Mouse (Mus musculus): ENCODE measurements around the gene Esr2. TPM values are rescaled to one million over a fixed set of nuclear protein-coding genes. Genes with fewer than 3 reads are reported as not detected.

Esr2 gene
- polyA plus RNA-seq, 1 experiment: 2.6 TPM

DNA sequence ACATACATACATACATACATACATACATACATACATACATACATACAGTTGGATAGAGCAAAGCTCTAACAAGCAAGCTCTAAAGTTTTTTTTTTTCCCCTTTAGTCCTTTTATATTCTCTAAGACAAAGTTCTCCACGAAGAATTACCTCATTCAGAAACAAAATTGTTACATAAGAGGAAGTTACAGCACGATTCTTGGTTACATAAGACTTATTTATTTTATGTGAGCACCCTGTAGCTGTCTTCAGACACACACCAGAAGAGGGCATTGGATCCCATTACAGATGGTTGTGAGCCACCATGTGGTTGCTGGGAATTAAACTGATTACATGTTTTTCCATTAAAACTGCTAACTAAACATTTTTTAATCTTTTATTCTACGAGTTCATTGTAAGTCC lies 17.5 kb upstream of the Esr2 start:
- no peak overlapping the region for H3K4me3 ChIP-seq (replicated peaks; ENCODE audit: extremely low read depth, low read depth, low read length)
- WGBS: 22% methylated on average over 3 of the region's 3 CpGs

DNA sequence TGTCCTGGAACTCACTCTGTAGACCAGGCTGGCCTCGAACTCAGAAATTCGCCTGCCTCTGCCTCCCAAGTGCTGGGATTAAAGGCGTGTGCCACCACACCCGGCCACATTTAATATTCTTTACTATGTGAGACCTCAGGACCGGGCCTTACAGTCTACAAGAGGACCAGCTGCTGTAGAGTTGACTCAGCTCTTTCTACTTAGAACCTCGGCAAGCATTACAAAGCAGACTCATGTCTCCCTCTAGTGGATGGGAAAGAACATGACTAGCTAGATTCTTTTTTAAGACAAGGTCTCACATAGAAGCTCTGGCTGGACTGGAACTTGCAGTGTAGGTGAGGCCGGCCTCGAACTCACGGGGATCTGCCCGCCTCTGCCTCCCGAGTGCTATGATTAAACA lies 13.9 kb upstream of the Esr2 start:
- WGBS: 45% methylated on average over 11 of the region's 11 CpGs
- Histone ChIP-seq H3K4me3 (replicated peaks; ENCODE audit: extremely low read depth, low read depth, low read length) (no peak overlapping the region), H3K4me1 (ENCODE audit: control insufficient read depth, insufficient read depth, low read length) (no peaks in the 10 kb centered on the region)
- DNase-seq: peak; percentile 18
- peak; percentile 34; the same call in 1 of the 2 replicates for TF ChIP-seq CTCF (IDR thresholded peaks at IDR 0.05; ENCODE audit: insufficient read depth, low read length)
- TF ChIP-seq POLR2A (IDR thresholded peaks at IDR 0.05; ENCODE audit: borderline replicate concordance, extremely low read depth, low read depth, low read length): no peak

More for the DNA sequence above, 17.5 kb upstream of the Esr2 start:
- no peak for DNase-seq
- TF ChIP-seq POLR2A (IDR thresholded peaks at IDR 0.05; ENCODE audit: borderline replicate concordance, extremely low read depth, low read depth, low read length) (no peak), CTCF (IDR thresholded peaks at IDR 0.05; ENCODE audit: insufficient read depth, low read length) (no peak)
- peaks cover 4% of the 10 kb centered on the region; the same call in 1 of the 2 replicates for H3K4me1 ChIP-seq (ENCODE audit: control insufficient read depth, insufficient read depth, low read length)

GRCm38 (mm10) chr12:76187849-76188248 lies 10.8 kb upstream of the Esr2 start:
- no peak for DNase-seq
- TF ChIP-seq POLR2A (IDR thresholded peaks at IDR 0.05; ENCODE audit: borderline replicate concordance, extremely low read depth, low read depth, low read length): no peak
- TF ChIP-seq CTCF (IDR thresholded peaks at IDR 0.05; ENCODE audit: insufficient read depth, low read length): peak; percentile 53; the same call in 1 of the 2 replicates
- H3K4me3 ChIP-seq (replicated peaks; ENCODE audit: extremely low read depth, low read depth, low read length): no peak overlapping the region
- WGBS: 37% methylated on average over 8 of the region's 8 CpGs
- H3K4me1 ChIP-seq (ENCODE audit: control insufficient read depth, insufficient read depth, low read length): no peaks in the 10 kb centered on the region

DNA sequence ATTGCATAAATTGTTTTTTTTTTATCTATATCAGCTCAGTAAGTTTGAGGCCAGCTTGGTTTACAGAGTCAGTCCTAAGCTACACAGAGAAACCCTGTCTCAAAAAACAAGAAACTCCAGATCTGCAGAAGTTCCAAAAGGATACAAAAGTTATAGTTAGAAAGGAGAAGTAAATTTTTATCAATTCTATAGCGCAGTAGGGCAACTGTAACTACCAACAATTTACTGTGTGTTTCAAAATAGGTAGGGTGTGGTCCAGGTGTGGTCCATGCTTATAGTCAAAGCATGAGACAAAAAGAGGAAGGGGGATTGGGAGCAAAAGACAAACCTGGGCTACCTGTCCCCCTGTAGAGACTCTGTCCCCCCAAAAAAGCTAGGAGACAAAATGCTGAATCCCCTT lies 9.4 kb upstream of the Esr2 start:
- Histone ChIP-seq H3K4me3 (replicated peaks; ENCODE audit: extremely low read depth, low read depth, low read length) (no peak overlapping the region), H3K4me1 (ENCODE audit: control insufficient read depth, insufficient read depth, low read length) (no peaks in the 10 kb centered on the region)
- WGBS: 83% methylated on average over 1 of the region's 1 CpGs
- TF ChIP-seq CTCF (IDR thresholded peaks at IDR 0.05; ENCODE audit: insufficient read depth, low read length) (no peak), POLR2A (IDR thresholded peaks at IDR 0.05; ENCODE audit: borderline replicate concordance, extremely low read depth, low read depth, low read length) (no peak)
- no peak for DNase-seq

GRCm38 (mm10) chr12:76185167-76185816 lies 8.2 kb upstream of the Esr2 start:
- WGBS: 67% methylated on average over 10 of the region's 10 CpGs
- DNase-seq: no peak
- Histone ChIP-seq H3K4me3 (replicated peaks; ENCODE audit: extremely low read depth, low read depth, low read length) (no peak overlapping the region), H3K4me1 (ENCODE audit: control insufficient read depth, insufficient read depth, low read length) (no peaks in the 10 kb centered on the region)
- no peak for TF ChIP-seq CTCF (IDR thresholded peaks at IDR 0.05; ENCODE audit: insufficient read depth, low read length)
- TF ChIP-seq POLR2A (IDR thresholded peaks at IDR 0.05; ENCODE audit: borderline replicate concordance, extremely low read depth, low read depth, low read length): no peak

DNA sequence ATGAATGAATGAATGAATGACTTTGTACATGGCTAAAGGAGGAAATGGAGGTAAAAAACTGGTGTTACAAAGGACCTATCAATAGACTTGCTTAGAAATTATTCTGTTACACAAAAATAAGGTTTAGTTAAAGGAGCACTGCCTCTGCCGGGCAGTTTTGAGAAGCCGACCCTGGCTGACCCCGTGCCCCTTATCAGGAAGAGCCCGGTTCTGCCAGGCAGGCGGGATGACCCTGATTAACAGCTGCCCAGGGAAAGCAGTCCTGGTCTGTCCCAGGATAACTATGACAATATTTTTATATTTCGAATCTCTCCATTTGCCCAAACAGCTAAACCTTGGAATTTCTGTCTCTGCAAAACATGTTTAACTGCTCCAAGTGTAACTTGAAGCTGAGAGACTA lies 7.2 kb upstream of the Esr2 start:
- DNase-seq: no peak
- Histone ChIP-seq H3K4me1 (ENCODE audit: control insufficient read depth, insufficient read depth, low read length) (no peaks in the 10 kb centered on the region), H3K4me3 (replicated peaks; ENCODE audit: extremely low read depth, low read depth, low read length) (no peak overlapping the region)
- WGBS: 62% methylated on average over 6 of the region's 6 CpGs
- TF ChIP-seq CTCF (IDR thresholded peaks at IDR 0.05; ENCODE audit: insufficient read depth, low read length) (no peak), POLR2A (IDR thresholded peaks at IDR 0.05; ENCODE audit: borderline replicate concordance, extremely low read depth, low read depth, low read length) (no peak)

DNA sequence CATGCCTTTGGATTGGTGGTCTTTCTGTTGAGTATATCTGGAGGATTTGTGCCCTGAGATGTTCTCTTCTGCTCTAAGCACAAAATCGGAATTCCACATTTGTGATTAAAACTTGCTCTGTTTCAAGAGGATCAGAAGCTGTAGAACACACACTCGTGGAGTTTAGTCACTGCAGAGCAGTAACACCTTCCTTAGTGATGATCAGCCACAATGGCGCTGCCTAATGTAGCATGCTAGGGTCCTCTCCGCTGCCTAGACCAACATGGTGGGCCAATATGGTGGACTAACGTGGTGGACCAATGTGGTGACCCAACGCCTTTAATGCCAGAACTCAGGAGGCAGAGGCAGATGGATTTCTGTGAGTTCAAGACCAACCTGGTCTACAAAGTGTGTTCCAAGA lies 5.8 kb upstream of the Esr2 start:
- 92% methylated on average over 6 of the region's 6 CpGs for WGBS
- Histone ChIP-seq H3K4me3 (replicated peaks; ENCODE audit: extremely low read depth, low read depth, low read length) (no peak overlapping the region), H3K4me1 (ENCODE audit: control insufficient read depth, insufficient read depth, low read length) (no peaks in the 10 kb centered on the region)
- no peak for DNase-seq
- TF ChIP-seq CTCF (IDR thresholded peaks at IDR 0.05; ENCODE audit: insufficient read depth, low read length) (no peak), POLR2A (IDR thresholded peaks at IDR 0.05; ENCODE audit: borderline replicate concordance, extremely low read depth, low read depth, low read length) (no peak)

DNA sequence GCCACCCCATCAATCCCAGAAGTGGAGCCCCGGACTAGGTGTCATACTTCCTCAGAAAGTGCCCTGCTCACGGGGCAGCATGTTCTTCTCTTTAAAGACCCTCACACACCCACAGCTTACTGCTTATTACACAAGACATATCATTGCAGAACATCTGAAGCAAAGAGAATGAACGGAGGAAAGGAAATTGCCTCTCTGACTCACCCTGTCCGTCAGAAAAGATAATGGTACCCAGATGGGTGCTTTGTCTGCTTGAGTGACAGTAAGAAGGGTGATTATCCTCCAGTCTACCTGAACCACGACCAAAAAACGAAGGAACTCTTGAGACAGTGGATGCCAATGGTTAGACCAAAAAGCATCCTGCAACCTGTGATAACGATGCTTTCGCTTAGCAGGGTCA lies 4.4 kb upstream of the Esr2 start:
- WGBS: 55% methylated on average over 8 of the region's 8 CpGs
- DNase-seq: no peak
- TF ChIP-seq CTCF (IDR thresholded peaks at IDR 0.05; ENCODE audit: insufficient read depth, low read length) (no peak), POLR2A (IDR thresholded peaks at IDR 0.05; ENCODE audit: borderline replicate concordance, extremely low read depth, low read depth, low read length) (no peak)

GRCm38 (mm10) chr12:76180442-76180841 lies 3.4 kb upstream of the Esr2 start:
- Histone ChIP-seq H3K4me1 (ENCODE audit: control insufficient read depth, insufficient read depth, low read length) (no peaks in the 10 kb centered on the region; the same call in 1 of the 2 replicates), H3K4me3 (replicated peaks; ENCODE audit: extremely low read depth, low read depth, low read length) (no peak overlapping the region)
- WGBS: 65% methylated on average over 6 of the region's 6 CpGs
- TF ChIP-seq CTCF (IDR thresholded peaks at IDR 0.05; ENCODE audit: insufficient read depth, low read length) (no peak), POLR2A (IDR thresholded peaks at IDR 0.05; ENCODE audit: borderline replicate concordance, extremely low read depth, low read depth, low read length) (no peak)
- DNase-seq: no peak

More for the DNA sequence above, 4.4 kb upstream of the Esr2 start:
- Histone ChIP-seq H3K4me1 (ENCODE audit: control insufficient read depth, insufficient read depth, low read length) (no peaks in the 10 kb centered on the region; the same call in 1 of the 2 replicates), H3K4me3 (replicated peaks; ENCODE audit: extremely low read depth, low read depth, low read length) (no peak overlapping the region)

GRCm38 (mm10) chr12:76179527-76179926 lies 2.5 kb upstream of the Esr2 start:
- WGBS: 35% methylated on average over 4 of the region's 4 CpGs
- no peak for DNase-seq
- TF ChIP-seq POLR2A (IDR thresholded peaks at IDR 0.05; ENCODE audit: borderline replicate concordance, extremely low read depth, low read depth, low read length) (no peak), CTCF (IDR thresholded peaks at IDR 0.05; ENCODE audit: insufficient read depth, low read length) (no peak)
- Histone ChIP-seq H3K4me1 (ENCODE audit: control insufficient read depth, insufficient read depth, low read length) (no peaks in the 10 kb centered on the region; the same call in 1 of the 2 replicates), H3K4me3 (replicated peaks; ENCODE audit: extremely low read depth, low read depth, low read length) (no peak overlapping the region)

Measured in lung, adult 2 months (tissue).